Mouse (Mus musculus) heart, postnatal 0 days (tissue): ENCODE results near the gene Drc3. TPM values are rescaled to one million over a fixed set of nuclear protein-coding genes. Genes with fewer than 3 reads are reported as not detected.

ENCODE experiments used
- ATAC-seq: fragments of 200-750 bp; cut with Nextera tagmentation; 2 replicates; pipeline ENCODE4 v1.8.0; 2017; ENCODE audit warnings: low read depth, moderate number of reproducible peaks, moderate library complexity; ENCODE audit not compliant: insufficient read depth
- DNase-seq: peaks from one replicate; pipeline ENCODE4 v3.0.0-alpha.2; 2016; ENCODE audit warnings: low spot score
- H3K27ac ChIP-seq: fragments of 300-500 bp; sonication (generic); 2 replicates; pipeline ENCODE4 v1.5.1; 2014; ENCODE audit warnings: low read depth, mild to moderate bottlenecking
- H3K27me3 ChIP-seq: fragments of 300-500 bp; sonication (generic); 2 replicates; pipeline ENCODE4 v1.6.1; 2014; ENCODE audit warnings: low read length, mixed read lengths; ENCODE audit not compliant: control insufficient read depth, insufficient read depth
- H3K36me3 ChIP-seq: fragments of 300-500 bp; sonication (generic); replicated peaks from 2 replicates; pipeline ENCODE4 v1.6.1; 2014; ENCODE audit warnings: low read length, mixed read lengths; ENCODE audit not compliant: control insufficient read depth, insufficient read depth
- H3K4me1 ChIP-seq: fragments of 300-500 bp; sonication (generic); 2 replicates; pipeline ENCODE4 v1.6.1; 2014; ENCODE audit warnings: antibody characterized with exemption; ENCODE audit not compliant: control insufficient read depth, insufficient read depth
- H3K4me2 ChIP-seq: fragments of 300-500 bp; sonication (generic); 2 replicates; pipeline ENCODE4 v1.6.1; 2014; ENCODE audit warnings: low read depth, mild to moderate bottlenecking, low read length, moderate library complexity
- H3K4me3 ChIP-seq: fragments of 300-500 bp; sonication (generic); 2 replicates; pipeline ENCODE4 v1.5.1; 2014; ENCODE audit warnings: low read depth, low read length
- H3K9ac ChIP-seq: fragments of 300-500 bp; sonication (generic); replicated peaks from 2 replicates; pipeline ENCODE4 v1.6.1; 2014; ENCODE audit warnings: low read depth, low read length, mixed read lengths
- H3K9me3 ChIP-seq: fragments of 300-500 bp; sonication (generic); replicated peaks from 2 replicates; pipeline ENCODE4 v1.6.1; 2016; ENCODE audit warnings: low read length; ENCODE audit not compliant: control insufficient read depth
- CTCF ChIP-seq: IDR thresholded peaks from 2 replicates; pipeline ENCODE4 v1.5.1; 2016; ENCODE audit warnings: antibody characterized with exemption, control low read depth, low read depth
- EP300 ChIP-seq: IDR thresholded peaks from 2 replicates; pipeline ENCODE4 v1.6.1; 2016; ENCODE audit warnings: antibody characterized with exemption, low read depth
- WGBS: fragments of 180-500 bp; shearing (Covaris S2); extraction: QIAGEN DNeasy Blood & Tissue Kit; methylation state at CpG from one replicate; pipeline ENCODE4 v1.1.7; 2014; 5-methylcytosine and 5-hydroxymethylcytosine counted together
- polyA plus RNA-seq: library from polyadenylated mRNA; unstranded; fragments of >200 nt; fragmentation: Nextera tagmentation; extraction: Ambion mirVana; gene quantifications from 2 replicates; pipeline ENCODE4 v1.2.1, GENCODE M21; 2015
- total RNA-seq: library from RNA; depleted of rRNA; stranded (reverse); fragments of >200 nt; gene quantifications from 2 replicates; pipeline ENCODE4 v1.2.3, GENCODE M21; 2014; ENCODE audit warnings: low replicate concordance; rRNA removed

The Drc3 gene
- total and polyA plus RNA-seq, 2 experiments from 2014 or later = 2.1 to 2.9 TPM

DNA sequence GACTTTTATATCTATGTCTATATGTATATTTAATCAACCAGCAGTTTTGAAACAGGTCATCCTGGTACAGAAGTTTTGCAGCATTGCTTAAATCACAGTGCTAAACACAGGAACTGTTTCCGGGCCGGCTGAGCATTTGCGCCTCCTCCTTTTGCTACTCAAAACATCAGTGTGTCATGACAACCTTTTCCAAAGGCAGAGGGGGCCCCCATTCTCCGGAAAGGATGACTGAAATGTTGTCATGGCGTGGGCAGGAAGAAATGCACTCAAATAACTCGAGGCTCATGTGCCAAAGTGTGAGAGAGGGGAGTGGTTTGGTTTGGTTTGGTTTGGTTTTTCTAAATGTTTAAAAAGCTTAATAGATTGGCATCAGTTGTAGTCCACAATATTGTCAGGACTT is 89.8 kb downstream of the Drc3 start:
- no peak overlapping the region for H3K4me3 ChIP-seq
- no peaks in the 10 kb centered on the region for H3K4me1 ChIP-seq
- H3K27me3 ChIP-seq = no peaks in the 10 kb centered on the region
- ATAC-seq (no peak), DNase-seq (no peak)
- H3K4me2 ChIP-seq = no peak overlapping the region
- H3K9ac ChIP-seq = no peak overlapping the region
- 85% methylated on average over 6 of the region's 6 CpGs for WGBS
- peaks cover 50% of the 10 kb centered on the region for H3K36me3 ChIP-seq
- no peaks in the 10 kb centered on the region for H3K9me3 ChIP-seq
- H3K27ac ChIP-seq = no peak overlapping the region
- TF ChIP-seq CTCF = no peak
- TF ChIP-seq EP300 = no peak

Other genes with a start within 250 kb of the Drc3 start
- 22.5 and 28.1 TPM in 2 replicates for gene Rai1, start 248.3 kb upstream of the Drc3 start, total RNA-seq
- gene Rai1, start 248.3 kb upstream of the Drc3 start, polyA plus RNA-seq = 9.1 and 10.2 TPM in 2 replicates
- 77.2 and 81.7 TPM in 2 replicates for gene Srebf1, start 130.7 kb upstream of the Drc3 start, total RNA-seq
- gene Srebf1, start 130.7 kb upstream of the Drc3 start, polyA plus RNA-seq = 29.9 and 31.0 TPM in 2 replicates
- gene Tom1l2, start 424 bp upstream of the Drc3 start, total RNA-seq = 56.8 and 77.3 TPM in 2 replicates
- 30.5 and 31.3 TPM in 2 replicates for gene Tom1l2, start 424 bp upstream of the Drc3 start, polyA plus RNA-seq
- 20.6 and 24.2 TPM in 2 replicates for gene Gid4, start 63.8 kb downstream of the Drc3 start, total RNA-seq
- gene Gid4, start 63.8 kb downstream of the Drc3 start, polyA plus RNA-seq = 11.8 and 12.8 TPM in 2 replicates
- gene Atpaf2, start 65.1 kb downstream of the Drc3 start, total RNA-seq = 42.2 and 45.7 TPM in 2 replicates
- gene Atpaf2, start 65.1 kb downstream of the Drc3 start, polyA plus RNA-seq = 43.2 and 44.1 TPM in 2 replicates
- 56.1 and 61.6 TPM in 2 replicates for gene Drg2, start 101.3 kb downstream of the Drc3 start, total RNA-seq
- gene Drg2, start 101.3 kb downstream of the Drc3 start, polyA plus RNA-seq = 44.0 and 45.6 TPM in 2 replicates
- not detected in 2 replicates for gene Myo15, start 116.0 kb downstream of the Drc3 start, total RNA-seq
- gene Myo15, start 116.0 kb downstream of the Drc3 start, polyA plus RNA-seq = 0.01 TPM in 1 of 2 replicates, not detected in the other
- gene Alkbh5, start 183.1 kb downstream of the Drc3 start, total RNA-seq = 51.3 and 68.8 TPM in 2 replicates
- 33.5 and 34.9 TPM in 2 replicates for gene Alkbh5, start 183.1 kb downstream of the Drc3 start, polyA plus RNA-seq